Mouse (Mus musculus): ENCODE results near the gene Ap2a2.

GRCm38 (mm10) chr7:141661481-141661880 is 99.5 kb downstream of the Ap2a2 start:
- TF ChIP-seq HCFC1 (IDR thresholded peaks at IDR 0.05; ENCODE audit: borderline replicate concordance, insufficient read depth, low read length): no peak
- no peak for TF ChIP-seq ZNF384 (IDR thresholded peaks at IDR 0.05; ENCODE audit: low read depth, low read length)
- TF ChIP-seq MAFK (IDR thresholded peaks at IDR 0.05; ENCODE audit: insufficient read depth, low read depth, low read length): no peak

Data from ES-E14 (cell line).